Mouse (Mus musculus): ENCODE measurements around the gene Tjp3. TPM values are rescaled to one million over a fixed set of nuclear protein-coding genes. Genes with fewer than 3 reads are reported as not detected.

The Tjp3 gene
- polyA plus RNA-seq, 1 experiment from 2014 or later: 4.8 TPM

DNA sequence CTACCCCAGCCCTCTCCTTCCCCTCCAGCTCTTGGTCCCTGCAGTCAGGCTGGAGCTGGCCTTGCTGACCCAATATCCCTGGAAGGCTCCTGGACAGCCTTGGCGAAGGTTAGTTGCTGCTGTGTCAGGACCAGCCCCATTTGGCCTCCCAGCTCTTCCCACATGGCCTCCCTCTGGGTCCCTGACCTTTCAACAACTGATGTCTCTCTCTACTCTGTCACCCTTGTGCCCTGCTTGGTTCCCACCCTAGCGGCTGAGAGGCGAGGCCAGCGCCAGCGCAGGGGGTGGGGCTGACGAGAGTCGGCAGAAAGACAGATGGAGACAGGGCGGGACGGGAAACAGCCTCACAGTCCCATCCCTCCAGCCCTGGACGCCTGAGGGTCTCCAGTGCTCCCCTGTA lies 37.0 kb upstream of the Tjp3 start, which contains the start of gene Tbxa2r:
Tbxa2r (plus strand) TSS at position 346 of the 400 bp plus-strand sequence.
- no peak for ATAC-seq
- peaks cover 10% of the 10 kb centered on the region; the same call in 1 of the 2 replicates for H3K27me3 ChIP-seq (replicated peaks; ENCODE audit: control insufficient read depth, insufficient read depth, low read length)
- no peak for DNase-seq (ENCODE audit: low spot score)
- H3K4me1 ChIP-seq (ENCODE audit: control insufficient read depth, insufficient read depth, low read length): no peaks in the 10 kb centered on the region
- H3K4me3 ChIP-seq (ENCODE audit: low read depth, low read length): no peak within 1 kb of the TSS
- 15% methylated on average over 10 of the region's 10 CpGs for WGBS
- H3K27ac ChIP-seq (ENCODE audit: low read depth, low read length): no peak within 1 kb of the TSS
- no peaks in the 10 kb centered on the region for H3K9me3 ChIP-seq (replicated peaks; ENCODE audit: control insufficient read depth, low read length)
- no peak within 1 kb of the TSS for H3K4me2 ChIP-seq (ENCODE audit: low read length)
- no peak within 1 kb of the TSS for H3K9ac ChIP-seq (ENCODE audit: low read length)
- peaks cover 44% of the 10 kb centered on the region for H3K36me3 ChIP-seq (ENCODE audit: control insufficient read depth, insufficient read depth, low read length)

- no peak overlapping the region for H3K9ac ChIP-seq (ENCODE audit: low read length)
- peaks cover 48% of the 10 kb centered on the region for H3K36me3 ChIP-seq (ENCODE audit: control insufficient read depth, insufficient read depth, low read length)
- no peak for ATAC-seq
Measured at GRCm38 (mm10) chr10:81327959-81328358, 36.6 kb upstream of the Tjp3 start.

GRCm38 (mm10) chr10:81326858-81327257 lies 35.5 kb upstream of the Tjp3 start:
- H3K27me3 ChIP-seq (replicated peaks; ENCODE audit: control insufficient read depth, insufficient read depth, low read length): no peaks in the 10 kb centered on the region
- H3K4me3 ChIP-seq (ENCODE audit: low read depth, low read length): no peak overlapping the region
- peaks cover 57% of the 10 kb centered on the region for H3K36me3 ChIP-seq (ENCODE audit: control insufficient read depth, insufficient read depth, low read length)
- no peak overlapping the region for H3K4me2 ChIP-seq (ENCODE audit: low read length)
- DNase-seq (ENCODE audit: low spot score) (no peak), ATAC-seq (no peak)
- H3K9me3 ChIP-seq (replicated peaks; ENCODE audit: control insufficient read depth, low read length): no peaks in the 10 kb centered on the region
- WGBS: 92% methylated on average over 6 of the region's 6 CpGs
- H3K9ac ChIP-seq (ENCODE audit: low read length): no peak overlapping the region
- no peak overlapping the region for H3K27ac ChIP-seq (ENCODE audit: low read depth, low read length)
- no peaks in the 10 kb centered on the region; the same call in 1 of the 2 replicates for H3K4me1 ChIP-seq (ENCODE audit: control insufficient read depth, insufficient read depth, low read length)

More at GRCm38 (mm10) chr10:81327959-81328358, 36.6 kb upstream of the Tjp3 start:
- Histone ChIP-seq H3K4me3 (ENCODE audit: low read depth, low read length) (no peak overlapping the region), H3K27ac (ENCODE audit: low read depth, low read length) (no peak overlapping the region), H3K9me3 (replicated peaks; ENCODE audit: control insufficient read depth, low read length) (no peaks in the 10 kb centered on the region), H3K27me3 (replicated peaks; ENCODE audit: control insufficient read depth, insufficient read depth, low read length) (peaks cover 9% of the 10 kb centered on the region; the same call in 1 of the 2 replicates), H3K4me2 (ENCODE audit: low read length) (no peak overlapping the region), H3K4me1 (ENCODE audit: control insufficient read depth, insufficient read depth, low read length) (no peaks in the 10 kb centered on the region)
- 56% methylated on average over 2 of the region's 2 CpGs for WGBS
- DNase-seq (ENCODE audit: low spot score): no peak

GRCm38 (mm10) chr10:81325781-81326180 lies 34.4 kb upstream of the Tjp3 start:
- no peak overlapping the region for H3K4me3 ChIP-seq (ENCODE audit: low read depth, low read length)
- no peaks in the 10 kb centered on the region; the same call in 1 of the 2 replicates for H3K4me1 ChIP-seq (ENCODE audit: control insufficient read depth, insufficient read depth, low read length)
- H3K4me2 ChIP-seq (ENCODE audit: low read length): no peak overlapping the region
- DNase-seq (ENCODE audit: low spot score) (no peak), ATAC-seq (no peak)
- WGBS: 96% methylated on average over 18 of the region's 18 CpGs
- no peak overlapping the region for H3K9ac ChIP-seq (ENCODE audit: low read length)
- no peaks in the 10 kb centered on the region for H3K9me3 ChIP-seq (replicated peaks; ENCODE audit: control insufficient read depth, low read length)
- H3K27ac ChIP-seq (ENCODE audit: low read depth, low read length): no peak overlapping the region
- H3K36me3 ChIP-seq (ENCODE audit: control insufficient read depth, insufficient read depth, low read length): peaks cover 57% of the 10 kb centered on the region
- H3K27me3 ChIP-seq (replicated peaks; ENCODE audit: control insufficient read depth, insufficient read depth, low read length): no peaks in the 10 kb centered on the region

- H3K9ac ChIP-seq (ENCODE audit: low read length): no peak overlapping the region
- H3K4me2 ChIP-seq (ENCODE audit: low read length): no peak overlapping the region
- H3K36me3 ChIP-seq (ENCODE audit: control insufficient read depth, insufficient read depth, low read length): peaks cover 57% of the 10 kb centered on the region
- 95% methylated on average over 21 of the region's 21 CpGs for WGBS
- no peaks in the 10 kb centered on the region for H3K9me3 ChIP-seq (replicated peaks; ENCODE audit: control insufficient read depth, low read length)
- ATAC-seq (no peak), DNase-seq (ENCODE audit: low spot score) (no peak)
- no peaks in the 10 kb centered on the region for H3K27me3 ChIP-seq (replicated peaks; ENCODE audit: control insufficient read depth, insufficient read depth, low read length)
- no peak overlapping the region for H3K4me3 ChIP-seq (ENCODE audit: low read depth, low read length)
- H3K4me1 ChIP-seq (ENCODE audit: control insufficient read depth, insufficient read depth, low read length): no peaks in the 10 kb centered on the region; the same call in 1 of the 2 replicates
- no peak overlapping the region for H3K27ac ChIP-seq (ENCODE audit: low read depth, low read length)
Measured at GRCm38 (mm10) chr10:81325176-81325575, 33.8 kb upstream of the Tjp3 start.

DNA sequence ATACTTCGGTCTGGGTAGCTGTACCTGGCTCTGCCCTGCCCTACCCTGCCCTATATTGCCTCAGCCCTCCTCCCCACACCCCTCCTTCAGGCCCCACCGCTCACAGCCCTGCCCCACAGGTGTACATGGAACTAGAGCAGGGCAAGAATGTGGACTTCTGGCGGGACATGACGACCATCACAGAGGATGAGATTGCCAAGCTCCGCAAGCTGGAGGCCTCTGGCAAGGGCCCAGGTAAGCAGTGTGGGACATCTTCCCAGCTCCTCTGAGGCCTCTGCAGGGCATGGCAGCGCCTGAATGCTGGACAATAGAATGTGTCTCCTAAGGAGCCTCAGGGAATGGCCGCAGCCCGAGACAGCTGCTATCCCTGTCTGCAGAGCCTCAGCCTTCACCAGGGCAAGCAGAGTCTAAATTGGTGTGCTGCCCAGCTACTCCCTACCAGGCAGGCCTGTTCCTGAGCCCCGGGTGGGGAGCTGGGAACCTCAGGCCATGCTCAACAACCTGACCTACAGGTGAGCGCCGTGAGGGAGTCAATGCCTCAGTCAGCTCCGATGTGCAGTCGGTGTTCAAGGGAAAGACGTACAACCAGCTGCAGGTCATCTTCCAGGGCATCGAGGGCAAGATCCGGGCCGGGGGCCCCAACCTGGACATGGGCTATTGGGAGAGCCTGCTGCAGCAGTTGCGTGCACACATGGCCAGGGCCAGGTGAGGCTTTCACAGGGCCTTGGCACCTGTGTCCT lies 32.6 kb upstream of the Tjp3 start:
- Histone ChIP-seq H3K27me3 (replicated peaks; ENCODE audit: control insufficient read depth, insufficient read depth, low read length) (no peaks in the 10 kb centered on the region), H3K4me2 (ENCODE audit: low read length) (no peak overlapping the region), H3K9me3 (replicated peaks; ENCODE audit: control insufficient read depth, low read length) (no peaks in the 10 kb centered on the region), H3K9ac (ENCODE audit: low read length) (no peak overlapping the region), H3K27ac (ENCODE audit: low read depth, low read length) (no peak overlapping the region), H3K36me3 (ENCODE audit: control insufficient read depth, insufficient read depth, low read length) (peaks cover 57% of the 10 kb centered on the region), H3K4me1 (ENCODE audit: control insufficient read depth, insufficient read depth, low read length) (peaks cover 9% of the 10 kb centered on the region), H3K4me3 (ENCODE audit: low read depth, low read length) (no peak overlapping the region)
- no peak for DNase-seq (ENCODE audit: low spot score)
- WGBS: 95% methylated on average over 18 of the region's 18 CpGs
- no peak for ATAC-seq

DNA sequence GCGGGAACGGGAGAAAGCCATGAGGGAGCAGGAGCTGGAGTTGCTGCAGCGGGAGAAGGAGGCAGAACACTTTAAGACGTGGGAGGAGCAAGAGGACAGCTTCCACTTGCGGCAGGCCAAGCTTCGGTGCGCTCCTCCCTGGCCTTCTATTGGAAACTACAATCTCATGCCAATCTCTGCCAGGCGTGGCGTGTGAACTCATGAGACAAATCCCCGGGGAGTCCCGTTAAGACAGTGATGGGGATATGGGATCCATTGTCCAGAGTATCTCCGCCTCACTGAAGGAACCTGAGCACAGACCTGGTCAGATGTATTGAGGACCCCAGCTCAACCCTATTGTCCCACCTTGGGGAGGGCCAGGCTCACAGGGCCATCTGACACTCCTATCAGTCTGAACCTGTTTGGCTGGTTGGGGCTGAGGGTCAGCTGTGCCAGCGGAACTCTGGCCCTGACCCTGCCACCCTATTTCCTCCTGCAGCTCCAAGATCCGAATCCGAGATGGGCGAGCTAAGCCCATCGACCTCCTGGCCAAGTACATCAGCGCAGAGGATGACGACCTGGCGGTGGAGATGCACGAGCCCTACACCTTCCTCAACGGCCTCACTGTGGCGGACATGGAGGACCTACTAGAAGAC lies 31.9 kb upstream of the Tjp3 start:
- no peak for ATAC-seq
- no peak overlapping the region for H3K4me2 ChIP-seq (ENCODE audit: low read length)
- DNase-seq (ENCODE audit: low spot score): no peak
- H3K9ac ChIP-seq (ENCODE audit: low read length): no peak overlapping the region
- no peaks in the 10 kb centered on the region for H3K27me3 ChIP-seq (replicated peaks; ENCODE audit: control insufficient read depth, insufficient read depth, low read length)
- H3K36me3 ChIP-seq (ENCODE audit: control insufficient read depth, insufficient read depth, low read length): peaks cover 64% of the 10 kb centered on the region
- no peak overlapping the region for H3K4me3 ChIP-seq (ENCODE audit: low read depth, low read length)
- peaks cover 9% of the 10 kb centered on the region for H3K4me1 ChIP-seq (ENCODE audit: control insufficient read depth, insufficient read depth, low read length)
- H3K9me3 ChIP-seq (replicated peaks; ENCODE audit: control insufficient read depth, low read length): no peaks in the 10 kb centered on the region
- WGBS: 93% methylated on average over 23 of the region's 23 CpGs
- no peak overlapping the region for H3K27ac ChIP-seq (ENCODE audit: low read depth, low read length)

- Histone ChIP-seq H3K9ac (ENCODE audit: low read length) (no peak overlapping the region), H3K9me3 (replicated peaks; ENCODE audit: control insufficient read depth, low read length) (no peaks in the 10 kb centered on the region), H3K4me1 (ENCODE audit: control insufficient read depth, insufficient read depth, low read length) (peaks cover 9% of the 10 kb centered on the region), H3K27me3 (replicated peaks; ENCODE audit: control insufficient read depth, insufficient read depth, low read length) (no peaks in the 10 kb centered on the region), H3K4me3 (ENCODE audit: low read depth, low read length) (no peak overlapping the region), H3K36me3 (ENCODE audit: control insufficient read depth, insufficient read depth, low read length) (peaks cover 68% of the 10 kb centered on the region), H3K27ac (ENCODE audit: low read depth, low read length) (no peak overlapping the region), H3K4me2 (ENCODE audit: low read length) (no peak overlapping the region)
- WGBS: 94% methylated on average over 27 of the region's 27 CpGs
- ATAC-seq: no peak
- DNase-seq (ENCODE audit: low spot score): no peak
Measured at GRCm38 (mm10) chr10:81322444-81322843, 31.1 kb upstream of the Tjp3 start.

- Histone ChIP-seq H3K4me3 (ENCODE audit: low read depth, low read length) (peak overlapping the region; percentile 93), H3K36me3 (ENCODE audit: control insufficient read depth, insufficient read depth, low read length) (peaks cover 62% of the 10 kb centered on the region), H3K27ac (ENCODE audit: low read depth, low read length) (peak overlapping the region; percentile 91; the same call in 1 of the 2 replicates), H3K9me3 (replicated peaks; ENCODE audit: control insufficient read depth, low read length) (no peaks in the 10 kb centered on the region), H3K4me2 (ENCODE audit: low read length) (peak overlapping the region; percentile 70), H3K9ac (ENCODE audit: low read length) (peak overlapping the region; percentile 82), H3K27me3 (replicated peaks; ENCODE audit: control insufficient read depth, insufficient read depth, low read length) (no peaks in the 10 kb centered on the region), H3K4me1 (ENCODE audit: control insufficient read depth, insufficient read depth, low read length) (peaks cover 9% of the 10 kb centered on the region)
- ATAC-seq (peak; percentile 1; the same call in 1 of the 2 replicates), DNase-seq (ENCODE audit: low spot score) (no peak)
- 4% methylated on average over 16 of the region's 20 CpGs for WGBS
Measured at GRCm38 (mm10) chr10:81321436-81321835, 30.1 kb upstream of the Tjp3 start.

Measured in forebrain, embryonic 14.5 days (tissue).